Mouse (Mus musculus): ENCODE data around the gene Il34.

Gene Il34

DNA sequence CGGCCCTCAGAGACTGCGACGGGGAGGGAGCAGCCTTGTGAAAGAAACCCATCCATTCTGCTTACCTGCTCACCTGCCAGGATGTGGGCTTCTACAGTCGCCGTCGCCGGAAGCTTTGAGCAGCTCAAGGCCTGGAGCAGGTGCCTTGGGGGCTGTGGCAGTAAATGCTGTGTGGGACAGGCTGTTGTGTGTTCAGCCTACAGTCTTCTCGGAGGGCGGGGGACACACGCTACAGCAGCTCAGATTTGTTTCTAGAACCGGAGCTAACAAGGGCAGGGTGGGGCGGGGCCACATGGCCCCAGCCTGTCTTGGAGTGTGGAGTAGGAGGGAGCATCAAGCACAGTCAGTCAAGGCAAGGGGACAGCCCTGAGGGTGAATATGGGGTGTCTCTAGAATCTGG, at the start of gene Il34:
Gene Il34 (minus strand): TSS at position 256 of the 400 bp plus-strand sequence.
- no peak for DNase-seq (ENCODE audit: low spot score)

DNA sequence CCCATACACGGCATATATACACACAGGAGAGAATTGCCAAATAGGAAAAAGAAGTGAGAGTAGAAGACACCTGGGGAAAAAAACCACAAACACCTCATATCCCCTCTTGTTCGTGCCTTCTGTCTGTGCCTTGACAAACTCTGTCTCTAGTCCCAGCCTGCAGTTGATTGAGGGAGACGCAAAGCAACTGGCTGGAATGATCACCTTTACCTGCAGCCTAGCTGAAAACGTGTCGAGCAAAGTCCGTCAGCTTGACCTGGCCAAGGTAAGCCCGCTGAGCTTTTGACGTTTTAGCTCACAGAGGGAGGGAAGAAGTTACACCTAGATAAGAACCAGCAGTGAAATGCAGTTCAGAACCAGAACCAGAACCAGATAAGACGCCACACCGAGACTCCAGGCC, 45.5 kb upstream of the Il34 start:
- DNase-seq (ENCODE audit: low spot score): no peak

DNA sequence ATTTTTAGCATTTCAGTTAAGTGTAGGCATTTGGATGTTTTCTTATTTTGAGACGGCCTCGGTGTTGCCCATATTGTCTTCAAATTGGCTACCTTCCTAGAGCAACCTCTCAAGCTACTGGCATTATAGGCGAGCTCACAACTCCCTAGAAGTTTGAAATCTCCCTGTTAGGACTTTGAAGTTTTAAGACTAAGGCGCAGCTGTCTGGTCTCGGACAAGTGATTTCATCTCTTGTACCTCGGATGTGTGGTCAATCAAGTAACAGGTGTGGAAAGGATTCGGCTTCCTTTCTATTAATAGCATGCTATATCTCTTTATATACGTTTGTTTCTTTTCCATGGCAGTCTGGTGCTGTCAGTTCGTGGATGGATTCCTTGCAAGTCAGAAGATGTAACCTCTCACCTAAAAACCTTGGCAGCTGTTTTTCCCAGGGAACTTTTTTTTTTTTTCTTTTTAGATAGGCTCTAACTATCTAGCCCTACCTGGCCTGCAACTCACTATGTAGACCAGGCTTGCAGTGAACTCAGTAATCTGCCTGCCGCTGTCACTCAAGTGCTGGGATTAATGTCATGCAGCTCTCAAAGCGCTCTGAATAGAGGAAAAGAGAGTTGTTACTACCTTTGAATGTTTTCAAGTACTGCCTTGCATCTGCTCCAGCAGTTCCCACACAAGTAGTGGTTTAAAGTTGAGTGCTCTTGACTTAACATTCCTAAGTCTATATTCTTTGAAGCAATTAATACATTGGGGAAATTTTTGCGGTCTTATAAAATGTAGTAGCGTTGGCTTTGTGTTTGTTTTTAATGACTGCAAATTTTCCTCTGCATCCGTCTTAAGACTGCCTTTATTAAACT, 42.1 kb upstream of the Il34 start:
- no peak for DNase-seq (ENCODE audit: low spot score)

DNA sequence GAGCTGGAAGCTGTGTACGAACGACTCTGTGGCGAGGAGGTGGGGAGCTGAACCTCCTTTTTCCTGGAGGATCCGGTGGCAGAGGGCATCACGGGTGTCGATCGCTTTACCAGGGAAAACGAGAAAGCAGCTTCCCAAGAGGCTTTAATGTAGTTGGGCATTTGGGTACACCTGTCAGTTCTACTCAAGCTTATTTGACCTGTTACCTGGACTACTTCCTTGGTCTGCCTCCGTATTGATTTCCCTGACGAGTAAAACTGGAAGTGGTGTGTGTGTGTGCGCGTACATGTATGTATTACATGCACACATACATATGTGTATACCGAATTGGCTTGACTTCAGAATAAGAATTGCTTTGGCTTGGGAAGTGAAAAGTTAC, 41.4 kb upstream of the Il34 start:
- no peak for DNase-seq (ENCODE audit: low spot score)

DNA sequence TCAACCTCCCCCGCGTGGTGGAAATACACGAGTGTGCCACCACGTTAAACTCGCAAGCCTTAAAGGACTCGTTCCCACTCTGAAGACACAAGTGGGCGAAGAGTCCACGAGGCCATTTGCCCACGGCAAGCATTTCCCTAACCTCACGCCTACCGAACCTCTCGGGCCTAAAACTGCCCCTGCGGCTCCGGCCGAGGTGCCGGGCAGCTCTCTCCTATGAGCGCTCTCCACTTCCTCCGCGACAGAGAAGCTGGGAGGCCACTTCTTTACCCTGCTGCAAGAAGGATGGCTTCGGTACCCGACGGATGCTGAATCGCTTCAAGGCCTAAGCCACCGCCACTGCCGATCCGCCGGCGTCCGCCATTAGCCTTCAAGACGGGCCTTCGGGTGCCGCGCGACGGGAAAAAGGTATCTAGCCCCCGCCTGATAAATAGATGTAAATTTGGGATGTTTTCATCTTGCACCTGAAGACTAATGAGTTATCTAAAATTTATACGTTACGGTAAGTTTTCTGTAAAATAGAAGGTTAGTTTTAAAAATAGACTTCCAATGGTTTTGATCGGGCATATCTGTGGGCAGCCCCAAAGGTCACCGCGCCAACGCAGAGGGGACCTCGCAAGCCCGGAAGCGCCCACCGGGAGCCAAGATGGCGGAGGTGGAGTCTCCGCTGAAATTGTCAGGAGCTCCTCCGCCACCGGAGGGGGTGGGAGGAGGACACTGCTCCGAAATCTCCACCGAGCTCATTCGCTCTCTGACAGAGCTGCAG, 40.9 kb upstream of the Il34 start, which contains the start of the genes Cog4 and Sf3b3:
Gene Cog4 (plus strand): TSS at position 196 of the 766 bp plus-strand sequence.
Gene Sf3b3 (minus strand): TSS at position 383 of the 766 bp plus-strand sequence.
- DNase-seq (ENCODE audit: low spot score): peak; percentile 87

DNA sequence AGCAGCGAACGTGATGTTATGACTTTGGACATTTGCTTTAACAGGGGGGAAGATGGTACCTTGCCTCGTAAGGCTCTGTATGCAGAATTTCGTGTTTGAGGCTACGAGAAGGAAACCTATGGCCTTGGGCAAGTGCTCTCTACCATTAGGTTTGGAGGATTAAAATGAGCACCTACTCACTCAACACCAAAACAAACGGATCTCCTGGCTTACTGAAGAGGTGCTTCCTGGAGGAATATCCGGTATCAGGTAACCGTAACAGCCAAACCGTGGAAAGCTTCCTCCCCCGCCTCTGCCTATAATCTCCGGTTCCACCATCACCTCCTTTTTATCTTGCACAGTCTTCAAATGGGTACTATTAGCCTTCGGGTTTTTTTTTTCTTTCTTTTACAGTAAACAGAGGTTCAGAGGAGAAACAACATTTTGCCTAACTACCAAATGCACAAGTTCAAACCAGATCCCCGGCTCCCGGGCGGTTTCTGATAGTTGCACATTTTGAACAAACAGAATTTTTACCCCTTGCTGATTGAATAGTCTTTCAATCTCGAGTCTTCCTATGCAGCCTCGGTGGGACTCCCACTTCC, 40.2 kb upstream of the Il34 start:
- peak; percentile 40 for DNase-seq (ENCODE audit: low spot score)

DNA sequence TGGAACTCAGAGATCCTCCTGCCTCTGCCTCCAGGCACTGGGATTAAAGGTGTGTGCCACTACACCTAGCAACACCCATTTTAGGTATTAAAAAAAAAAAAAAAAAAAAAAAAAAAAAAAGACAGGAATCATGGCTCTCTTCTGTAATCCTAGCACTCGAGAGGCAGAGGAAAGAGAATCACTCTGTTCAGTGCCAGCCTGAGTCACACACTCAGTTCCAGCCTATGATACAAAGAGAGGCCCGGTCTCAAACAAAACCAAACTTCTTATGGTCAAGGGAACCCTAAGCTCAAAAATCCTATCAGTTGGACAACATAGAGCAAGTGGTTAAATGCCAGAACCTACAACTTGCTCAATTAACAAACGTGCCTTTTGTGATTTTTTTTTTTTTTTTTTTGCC, 39.2 kb upstream of the Il34 start:
- DNase-seq (ENCODE audit: low spot score): no peak

DNA sequence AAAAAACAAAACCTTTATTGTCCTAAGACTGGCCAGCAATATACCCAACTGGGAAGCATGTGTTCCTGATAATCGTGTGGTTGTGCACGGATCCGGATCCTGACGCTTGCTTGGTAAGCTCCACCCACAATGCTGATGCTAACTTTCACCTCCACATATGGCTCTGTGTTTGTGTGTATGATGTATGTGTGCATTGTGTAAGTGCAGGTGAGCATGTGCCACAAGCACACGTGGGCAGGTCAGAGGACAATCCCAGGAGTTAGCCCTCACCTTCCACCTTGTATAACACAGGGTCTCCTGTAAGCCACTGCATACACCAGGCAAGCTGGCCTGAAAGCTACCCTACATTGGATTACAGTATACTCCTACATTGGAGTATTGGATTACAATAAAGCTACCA, 37.5 kb upstream of the Il34 start:
- DNase-seq (ENCODE audit: low spot score): no peak

DNA sequence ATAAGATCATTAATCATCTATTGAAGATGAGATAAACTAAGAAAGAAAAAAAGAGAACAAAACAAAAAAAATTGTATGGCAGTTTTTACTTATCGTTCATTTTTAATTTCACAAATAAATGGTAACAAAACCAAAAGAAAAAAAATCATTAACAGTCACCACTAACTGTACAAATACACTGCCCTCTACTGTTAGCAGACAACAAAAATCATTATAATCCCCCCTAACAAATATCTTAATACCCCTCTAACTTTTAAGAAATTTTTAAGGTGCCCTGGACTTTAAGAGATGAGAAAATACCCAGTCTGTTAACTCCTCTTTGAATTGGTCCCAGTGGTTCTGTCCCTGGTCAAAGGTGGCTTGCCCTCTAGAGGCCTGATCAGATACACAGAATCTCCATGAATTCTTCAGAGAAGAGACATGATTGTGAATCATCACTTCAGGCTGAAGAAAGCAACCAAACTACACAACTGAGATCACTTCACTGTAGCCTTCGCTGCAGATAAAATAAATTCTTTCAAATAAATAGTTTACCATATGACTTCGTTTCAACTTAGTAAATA, 36.4 kb upstream of the Il34 start:
- no peak for DNase-seq (ENCODE audit: low spot score)

DNA sequence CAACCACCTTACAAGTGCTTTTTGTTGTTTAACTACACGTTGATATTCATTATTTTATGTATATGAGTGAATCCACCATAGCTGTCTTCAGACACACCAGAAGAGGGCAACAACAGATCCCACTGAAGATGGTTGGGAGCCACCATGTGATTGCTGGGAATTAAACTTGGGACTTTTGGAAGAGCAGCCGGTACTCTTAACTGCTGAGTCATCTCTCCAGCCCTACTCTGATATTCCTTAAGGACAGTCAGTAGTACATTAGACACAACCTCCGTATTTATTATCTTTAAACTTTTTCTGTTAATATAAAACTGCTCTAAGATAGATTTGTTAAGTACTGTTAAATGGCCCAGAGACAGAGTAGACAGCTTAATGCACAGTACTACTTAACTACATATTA, 26.2 kb upstream of the Il34 start:
- DNase-seq (ENCODE audit: low spot score): no peak

DNA sequence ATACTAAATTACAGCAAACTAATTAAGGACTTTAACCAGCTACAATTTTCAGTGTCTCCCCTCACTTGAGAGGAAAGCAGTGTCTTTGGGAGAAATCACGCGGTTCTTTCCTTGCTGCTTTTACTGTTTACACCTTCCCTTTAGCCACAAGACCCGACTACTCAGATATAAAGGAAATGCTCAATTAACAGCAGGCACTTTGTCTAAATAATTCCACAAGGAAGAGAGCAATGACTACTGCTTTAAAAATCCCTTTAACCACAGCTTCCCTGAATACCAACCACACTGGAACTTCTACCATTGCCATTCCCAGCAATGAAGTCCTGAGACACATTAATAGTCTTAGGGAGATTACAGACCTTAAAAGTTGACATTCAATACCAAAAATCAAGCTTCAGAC, 22.8 kb upstream of the Il34 start:
- DNase-seq (ENCODE audit: low spot score): no peak

DNA sequence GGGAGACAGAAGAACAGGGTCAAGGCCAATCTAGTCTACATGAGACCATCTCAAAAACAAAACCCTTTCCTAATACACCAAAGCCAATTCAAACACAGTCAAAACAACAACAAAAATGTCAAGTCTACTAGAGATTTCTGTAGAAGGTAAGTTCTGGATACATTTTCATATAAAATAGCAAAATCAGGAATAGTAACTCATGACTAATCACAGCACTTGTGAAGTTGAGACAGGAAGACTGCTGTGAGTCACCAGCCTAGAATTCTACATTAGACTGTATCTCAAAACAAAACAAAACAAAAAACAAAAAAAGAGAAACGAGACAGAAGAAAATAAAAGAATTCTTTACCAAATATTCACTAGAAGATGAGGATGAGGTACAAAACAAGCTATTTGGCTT, 19.1 kb upstream of the Il34 start:
- no peak for DNase-seq (ENCODE audit: low spot score)

DNA sequence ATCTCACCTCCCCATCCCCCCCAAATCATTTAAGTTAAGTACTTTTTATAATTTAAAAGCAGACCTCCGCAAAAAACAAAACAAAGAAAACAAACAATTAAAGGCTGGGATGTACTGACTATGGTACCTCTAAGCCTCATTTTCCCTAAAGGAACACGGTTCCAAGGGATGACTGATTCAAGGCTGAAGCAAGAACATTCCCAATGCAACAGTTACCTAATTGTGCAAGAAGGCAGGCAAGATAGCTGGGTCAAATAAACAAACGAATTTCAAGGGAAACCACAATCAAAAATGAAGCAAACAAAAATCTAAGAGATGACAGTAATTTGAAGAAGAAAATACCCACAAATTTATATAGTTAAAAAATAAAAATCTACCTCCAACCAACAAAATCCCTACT, 16.2 kb upstream of the Il34 start:
- no peak for DNase-seq (ENCODE audit: low spot score)

DNA sequence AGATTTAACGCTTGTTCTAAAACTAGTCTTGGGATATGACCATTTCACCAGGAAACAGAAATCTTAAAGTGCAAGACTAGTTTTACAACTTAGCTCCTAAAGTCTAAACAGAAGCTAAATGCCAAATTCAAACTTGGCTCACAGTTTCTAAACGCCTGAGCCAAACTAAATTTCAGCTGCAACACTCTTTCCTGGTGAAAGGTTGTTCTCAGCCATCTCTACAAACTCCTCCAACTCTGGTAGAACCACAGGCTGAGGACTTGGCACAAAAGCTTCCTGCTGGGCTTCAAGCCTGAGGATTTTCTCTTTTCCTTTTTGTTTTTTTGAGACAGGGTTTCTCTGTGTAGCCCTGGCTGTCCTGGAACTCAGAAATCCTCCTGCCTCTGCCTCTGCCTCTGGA, 14.5 kb upstream of the Il34 start:
- no peak for DNase-seq (ENCODE audit: low spot score)

DNA sequence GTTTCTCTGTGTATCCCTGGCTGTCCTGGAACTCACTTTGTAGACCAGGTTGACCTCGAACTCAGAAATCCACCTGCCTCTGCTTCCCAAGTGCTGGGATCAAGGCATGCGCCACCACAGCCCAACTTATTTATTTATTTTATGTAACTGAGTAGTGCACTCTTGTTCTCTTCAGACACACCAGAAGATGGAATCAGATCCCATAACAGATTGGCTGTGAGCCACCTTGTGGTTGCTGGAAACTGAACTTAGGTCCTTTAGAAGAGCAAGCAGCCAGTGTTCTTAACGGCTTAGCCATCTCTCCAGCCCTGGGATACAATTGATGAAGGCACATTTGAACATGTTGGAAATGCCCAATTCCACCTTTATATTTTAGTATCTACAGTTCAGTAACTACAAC, 12.9 kb upstream of the Il34 start:
- no peak for DNase-seq (ENCODE audit: low spot score)

DNA sequence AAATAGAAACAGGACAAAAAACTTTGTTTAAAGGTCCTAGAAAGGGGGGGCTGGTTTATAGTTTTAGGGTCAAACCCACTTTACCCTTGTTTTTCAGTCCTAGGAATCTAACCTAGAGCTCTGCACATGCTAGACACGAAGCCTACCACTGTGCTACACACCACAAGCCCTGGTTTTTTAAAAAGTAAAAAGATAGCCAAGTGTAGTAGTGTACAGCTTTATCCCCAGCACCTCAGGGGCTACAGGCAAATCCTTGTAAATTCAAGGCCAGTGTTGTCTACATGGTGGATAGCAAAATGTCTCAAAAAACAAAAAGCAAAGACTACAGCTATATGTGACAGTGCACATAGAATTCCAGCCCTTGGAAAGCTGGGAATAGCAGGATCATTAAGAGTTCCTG, 11.3 kb upstream of the Il34 start:
- no peak for DNase-seq (ENCODE audit: low spot score)

DNA sequence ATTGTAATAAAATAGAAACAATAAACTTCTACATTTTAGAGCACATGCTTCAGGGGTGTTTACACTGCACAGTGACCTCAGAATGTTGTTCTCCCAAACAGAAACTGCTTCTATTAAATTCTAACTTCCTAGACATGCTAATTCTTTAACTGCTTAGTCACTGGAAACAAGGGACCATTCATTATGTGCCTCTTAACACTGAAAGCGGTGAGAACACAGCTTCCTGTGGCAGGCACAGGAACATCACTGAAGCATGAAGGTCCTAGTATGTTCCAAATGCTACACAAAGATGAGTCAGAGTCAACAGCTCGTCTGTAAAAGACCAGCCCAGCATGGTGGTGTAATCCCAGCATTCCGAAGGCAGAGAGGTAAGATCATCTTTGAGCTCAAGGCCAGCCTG, 9.6 kb upstream of the Il34 start:
- no peak for DNase-seq (ENCODE audit: low spot score)

DNA sequence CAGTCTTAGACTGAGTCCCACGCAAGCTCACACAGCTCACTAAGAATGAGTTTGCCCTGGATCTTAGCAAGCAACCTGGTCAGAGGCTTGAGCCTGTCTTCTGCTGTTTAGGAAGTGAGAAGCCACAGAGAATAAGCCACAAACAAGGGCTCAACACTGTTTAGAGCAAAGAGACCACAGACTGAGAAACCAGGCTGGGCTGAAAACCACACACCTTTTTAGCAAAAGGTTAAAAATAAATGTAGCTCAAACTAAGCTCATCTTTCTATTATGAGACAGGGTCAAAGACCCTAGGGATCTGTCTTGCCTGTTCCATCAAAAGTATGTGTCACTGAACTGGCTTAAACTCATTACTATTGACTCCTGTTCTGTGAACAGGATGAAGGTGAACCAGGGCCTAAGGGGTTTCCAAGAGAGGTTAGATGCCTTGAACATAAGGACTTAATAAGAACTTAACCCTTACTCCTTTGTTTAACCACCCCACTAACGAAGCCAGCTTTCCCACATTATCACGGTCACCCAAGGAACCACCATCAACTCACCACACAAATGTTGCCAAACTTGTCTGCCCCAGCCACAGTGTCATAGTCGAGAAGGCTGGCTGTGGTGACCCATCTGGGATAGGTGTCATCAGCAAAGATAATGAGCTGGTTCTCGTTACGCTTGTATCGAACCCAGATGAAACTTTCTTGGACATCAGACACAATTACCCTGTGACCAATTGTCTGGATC, 7.5 kb upstream of the Il34 start:
- DNase-seq (ENCODE audit: low spot score): no peak

DNA sequence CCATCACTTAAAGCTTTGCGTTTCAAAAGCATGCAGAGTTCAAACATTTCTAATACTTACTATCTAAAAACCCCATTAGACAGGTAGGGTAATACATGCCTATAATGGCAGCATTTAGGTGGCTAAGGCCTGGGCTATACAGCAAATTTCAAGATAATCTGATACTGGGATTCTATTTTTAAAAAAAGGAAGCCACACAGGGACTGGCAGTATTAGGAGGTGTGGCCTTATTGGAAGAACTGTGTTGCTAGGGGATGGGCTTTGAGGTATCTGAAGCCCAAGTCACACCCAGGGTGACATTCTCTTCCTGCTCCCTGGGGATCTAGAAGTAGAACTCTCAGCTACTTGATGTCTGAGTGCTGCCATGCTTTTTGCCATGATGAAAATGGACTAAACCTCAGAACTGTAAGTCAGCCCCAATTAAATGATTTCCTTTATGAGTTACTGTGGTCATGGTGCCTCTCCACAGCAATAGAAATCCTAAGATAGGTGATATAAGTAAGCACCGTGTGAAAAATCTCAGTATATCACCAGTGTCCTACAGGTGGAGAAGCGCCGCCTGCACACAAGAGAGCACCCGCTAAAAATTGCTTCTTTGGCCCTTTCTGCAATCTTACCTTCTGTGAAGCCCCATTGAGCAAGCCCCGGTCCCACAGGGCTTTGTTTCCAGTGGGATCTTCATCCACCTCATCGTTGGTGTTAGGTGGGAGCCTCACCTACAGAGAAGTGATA, 6.8 kb upstream of the Il34 start:
- DNase-seq (ENCODE audit: low spot score): no peak

DNA sequence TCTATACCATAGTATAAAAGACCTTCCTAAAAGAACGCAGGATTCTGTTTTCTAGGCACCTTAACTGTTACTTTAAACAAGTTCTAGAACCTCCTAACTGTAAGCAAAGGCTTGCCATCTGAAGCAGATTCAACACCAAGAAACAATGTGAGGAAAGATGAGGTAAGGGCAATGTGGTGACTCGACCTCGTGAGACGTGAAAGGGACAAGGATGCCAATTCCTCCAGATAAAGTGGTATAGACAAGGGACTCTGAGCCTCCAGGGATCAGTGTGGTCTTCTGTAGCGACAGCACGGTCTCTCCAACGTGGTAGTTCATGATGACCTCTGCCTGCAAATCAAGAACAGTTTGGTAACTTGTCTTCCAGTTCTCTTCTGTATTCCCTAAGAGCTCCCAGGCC, 6.1 kb upstream of the Il34 start:
- no peak for DNase-seq (ENCODE audit: low spot score)

DNA sequence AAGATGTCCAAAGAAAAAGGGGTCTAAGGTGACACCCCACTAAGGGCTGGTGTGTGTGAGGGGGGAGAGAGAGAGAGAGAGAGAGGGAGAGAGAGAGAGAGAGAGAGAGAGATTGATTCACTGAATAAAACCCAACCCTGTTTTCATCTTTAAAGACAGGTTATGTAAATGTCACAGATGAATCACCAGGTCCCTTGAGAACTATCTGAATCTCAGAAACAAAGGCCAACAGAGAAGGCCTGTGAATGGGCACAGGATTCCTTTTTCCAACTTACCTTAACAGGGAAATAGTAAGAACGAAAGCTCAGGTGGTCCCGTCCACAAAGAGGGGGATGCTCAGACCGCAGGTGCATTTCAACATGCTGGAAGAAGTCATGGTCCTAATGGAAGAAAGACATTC, 5.4 kb upstream of the Il34 start:
- DNase-seq (ENCODE audit: low spot score): no peak
